Mouse (Mus musculus) hindbrain, embryonic 10.5 days (tissue): ENCODE results near the gene Ccnj. TPM values are rescaled to one million over a fixed set of nuclear protein-coding genes. Genes with fewer than 3 reads are reported as not detected.

Experiments
- DNase-seq: peaks from one replicate; pipeline ENCODE4 v3.0.0-alpha.2; 2017; ENCODE audit warnings: low spot score
- H3K27ac ChIP-seq: fragments of 300-500 bp; sonication (generic); 2 replicates; pipeline ENCODE4 v1.5.1; 2016; ENCODE audit warnings: mild to moderate bottlenecking, moderate library complexity
- H3K27me3 ChIP-seq: fragments of 300-500 bp; sonication (generic); 2 replicates; pipeline ENCODE4 v1.6.1; 2016; ENCODE audit warnings: mild to moderate bottlenecking; ENCODE audit not compliant: poor library complexity, insufficient read depth, severe bottlenecking
- H3K36me3 ChIP-seq: fragments of 300-500 bp; sonication (generic); 2 replicates; pipeline ENCODE4 v1.6.1; 2016; ENCODE audit warnings: mild to moderate bottlenecking, moderate library complexity
- H3K4me1 ChIP-seq: fragments of 300-500 bp; sonication (generic); replicated peaks from 2 replicates; pipeline ENCODE4 v1.6.1; 2016; ENCODE audit warnings: mild to moderate bottlenecking
- H3K4me3 ChIP-seq: fragments of 300-500 bp; sonication (generic); 2 replicates; pipeline ENCODE4 v1.5.1; 2016; ENCODE audit warnings: mild to moderate bottlenecking, moderate library complexity
- H3K9me3 ChIP-seq: fragments of 300-500 bp; sonication (generic); 2 replicates; pipeline ENCODE4 v1.6.1; 2016; ENCODE audit warnings: mild to moderate bottlenecking, moderate library complexity
- WGBS: fragments of 180-500 bp; shearing (Covaris S2); methylation state at CpG from one replicate; pipeline ENCODE4 v1.1.7; 2016; 5-methylcytosine and 5-hydroxymethylcytosine counted together
- polyA plus RNA-seq: library from polyadenylated mRNA; unstranded; fragments of >200 nt; fragmentation: Nextera tagmentation; extraction: Ambion mirVana; gene quantifications from 2 replicates; pipeline ENCODE4 v1.2.1, GENCODE M21; 2016

Ccnj gene
- polyA plus RNA-seq, 1 experiment from 2014 or later, result 40.2 TPM

DNA sequence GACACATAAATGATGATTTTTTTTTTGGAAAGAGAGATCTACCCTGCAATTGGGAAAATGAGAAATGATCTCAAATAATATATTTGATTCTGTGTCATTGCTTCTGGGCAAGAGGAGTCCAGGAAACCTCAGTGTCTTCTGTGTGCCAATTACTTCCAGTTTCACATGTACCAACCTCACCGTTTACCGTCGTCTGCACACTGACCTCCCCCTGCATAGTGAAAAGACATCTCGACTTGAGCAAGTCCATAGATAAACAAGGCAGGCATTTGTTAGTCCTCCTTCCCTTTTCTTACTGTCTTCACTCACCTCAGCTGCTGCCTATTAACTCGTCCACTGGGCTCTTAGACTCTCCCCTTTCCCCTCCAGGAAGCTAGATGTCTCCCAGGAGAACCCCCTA, 5.4 kb upstream of the Ccnj start:
- H3K4me3 ChIP-seq, result no peak overlapping the region
- H3K9me3 ChIP-seq, result no peaks in the 10 kb centered on the region
- no peaks in the 10 kb centered on the region for H3K27me3 ChIP-seq
- no peak overlapping the region for H3K27ac ChIP-seq
- H3K4me1 ChIP-seq, result peaks cover 5% of the 10 kb centered on the region
- 71% methylated on average over 5 of the region's 5 CpGs for WGBS
- DNase-seq, result no peak
- H3K36me3 ChIP-seq, result no peaks in the 10 kb centered on the region

DNA sequence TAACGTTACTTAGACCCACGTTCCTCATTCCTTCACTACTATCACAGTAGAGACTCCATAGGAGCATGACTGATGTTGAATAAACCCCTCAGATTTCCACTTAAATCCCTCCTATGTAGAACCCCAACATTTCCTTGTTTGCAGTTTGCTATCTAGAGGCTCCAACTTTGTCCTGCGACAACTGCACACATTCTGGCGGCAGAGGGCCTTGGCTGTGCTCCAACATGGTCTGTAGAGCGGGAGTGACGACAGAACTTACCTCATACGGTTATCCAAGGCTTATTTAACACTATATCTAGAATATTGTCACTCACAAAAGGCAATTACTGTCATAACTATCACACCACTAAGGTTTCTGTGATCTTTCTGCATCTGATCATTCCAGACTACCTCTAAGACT, 4.3 kb upstream of the Ccnj start:
- Histone ChIP-seq H3K4me3 (no peak overlapping the region), H3K27me3 (no peaks in the 10 kb centered on the region), H3K9me3 (no peaks in the 10 kb centered on the region), H3K4me1 (peaks cover 5% of the 10 kb centered on the region), H3K36me3 (no peaks in the 10 kb centered on the region), H3K27ac (no peak overlapping the region)
- DNase-seq, result no peak
- 86% methylated on average over 7 of the region's 7 CpGs for WGBS

DNA sequence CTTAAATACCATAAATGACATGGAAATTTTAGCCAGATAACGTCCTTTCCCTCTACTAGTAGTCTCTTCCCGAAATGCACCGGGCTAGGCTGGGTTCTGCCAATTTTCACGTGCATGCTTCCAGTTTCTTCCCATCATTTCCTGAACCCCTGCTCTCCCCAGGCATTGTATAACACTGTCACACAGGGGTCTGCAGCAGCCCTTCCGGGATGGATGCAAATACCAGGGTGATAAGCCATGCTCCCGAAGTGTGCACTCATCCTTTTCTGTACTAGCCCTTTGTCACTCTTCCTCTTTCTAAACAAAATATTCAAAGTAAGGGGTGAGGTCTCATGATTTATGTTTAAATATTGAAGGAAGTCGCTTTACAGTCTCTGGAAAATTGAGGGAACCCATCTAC, 881 bp upstream of the Ccnj start:
- DNase-seq, result peak; percentile 4
- Histone ChIP-seq H3K4me1 (peaks cover 36% of the 10 kb centered on the region), H3K9me3 (no peaks in the 10 kb centered on the region), H3K4me3 (peak overlapping the region; percentile 91), H3K27ac (peak overlapping the region; percentile 98), H3K27me3 (no peaks in the 10 kb centered on the region), H3K36me3 (peaks cover 11% of the 10 kb centered on the region; the same call in 1 of the 2 replicates)
- 67% methylated on average over 7 of the region's 7 CpGs for WGBS

- WGBS, result under 1% methylated on average over 76 of the region's 76 CpGs
Measured at GRCm38 (mm10) chr19:40831416-40832201, 530 bp downstream of the Ccnj start.

GRCm38 (mm10) chr19:40832361-40832760, 1.3 kb downstream of the Ccnj start:
- H3K4me1 ChIP-seq, result peaks cover 38% of the 10 kb centered on the region
- WGBS, result 51% methylated on average over 5 of the region's 5 CpGs

More at GRCm38 (mm10) chr19:40831416-40832201, 530 bp downstream of the Ccnj start:
- Histone ChIP-seq H3K27ac (peak overlapping the region; percentile 98), H3K9me3 (no peaks in the 10 kb centered on the region), H3K4me1 (peaks cover 38% of the 10 kb centered on the region), H3K4me3 (peak overlapping the region; percentile 91), H3K27me3 (no peaks in the 10 kb centered on the region), H3K36me3 (peaks cover 24% of the 10 kb centered on the region)
- peak; percentile 70 for DNase-seq

DNA sequence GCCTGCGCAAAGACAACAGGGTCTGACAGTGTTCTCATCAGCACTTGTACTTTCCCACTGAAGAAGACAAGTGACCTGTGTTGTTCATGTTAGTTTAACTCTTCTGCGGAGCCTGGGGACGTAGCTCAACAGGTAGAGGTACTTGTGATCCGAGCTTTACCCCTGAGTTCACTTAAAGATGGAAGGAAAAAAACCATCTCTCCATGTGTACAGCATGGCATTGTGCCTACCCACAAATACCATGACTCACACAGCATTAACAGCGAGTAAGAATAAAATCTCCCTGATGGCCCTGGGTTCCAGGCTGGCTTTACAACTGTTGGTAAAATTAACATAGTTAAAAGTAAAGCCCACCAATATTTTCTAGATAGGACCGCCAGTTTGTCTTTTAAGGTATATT, 3.4 kb downstream of the Ccnj start:
- DNase-seq, result no peak
- 94% methylated on average over 6 of the region's 6 CpGs for WGBS
- Histone ChIP-seq H3K4me3 (no peak overlapping the region), H3K36me3 (peaks cover 52% of the 10 kb centered on the region), H3K27ac (no peak overlapping the region), H3K4me1 (peaks cover 38% of the 10 kb centered on the region), H3K9me3 (no peaks in the 10 kb centered on the region), H3K27me3 (no peaks in the 10 kb centered on the region)

More at GRCm38 (mm10) chr19:40832361-40832760, 1.3 kb downstream of the Ccnj start:
- Histone ChIP-seq H3K4me3 (peak overlapping the region; percentile 91), H3K27ac (peak overlapping the region; percentile 98), H3K27me3 (no peaks in the 10 kb centered on the region), H3K9me3 (no peaks in the 10 kb centered on the region), H3K36me3 (peaks cover 32% of the 10 kb centered on the region)
- DNase-seq, result no peak

GRCm38 (mm10) chr19:40838205-40838604, 7.1 kb downstream of the Ccnj start:
- no peaks in the 10 kb centered on the region for H3K27me3 ChIP-seq
- WGBS, result 97% methylated on average over 7 of the region's 7 CpGs
- peaks cover 89% of the 10 kb centered on the region for H3K36me3 ChIP-seq
- H3K4me3 ChIP-seq, result no peak overlapping the region
- no peaks in the 10 kb centered on the region for H3K9me3 ChIP-seq
- H3K27ac ChIP-seq, result no peak overlapping the region
- H3K4me1 ChIP-seq, result peaks cover 22% of the 10 kb centered on the region
- DNase-seq, result no peak

GRCm38 (mm10) chr19:40840303-40840702, 9.2 kb downstream of the Ccnj start:
- Histone ChIP-seq H3K36me3 (peaks cover 98% of the 10 kb centered on the region), H3K27ac (no peak overlapping the region), H3K27me3 (no peaks in the 10 kb centered on the region), H3K9me3 (no peaks in the 10 kb centered on the region), H3K4me1 (0 out of 2 replicates have a peak, but pooled peaks cover under 1% of the 10 kb centered on the region), H3K4me3 (no peak overlapping the region)
- 92% methylated on average over 6 of the region's 6 CpGs for WGBS
- no peak for DNase-seq

- H3K27ac ChIP-seq, result no peak overlapping the region
- WGBS, result 94% methylated on average over 6 of the region's 6 CpGs
- H3K27me3 ChIP-seq, result no peaks in the 10 kb centered on the region
- peaks cover 99% of the 10 kb centered on the region for H3K36me3 ChIP-seq
- no peaks in the 10 kb centered on the region for H3K4me1 ChIP-seq
- H3K4me3 ChIP-seq, result no peak overlapping the region
- no peaks in the 10 kb centered on the region for H3K9me3 ChIP-seq
- DNase-seq, result no peak
Measured at GRCm38 (mm10) chr19:40841083-40841482, 10.0 kb downstream of the Ccnj start.

DNA sequence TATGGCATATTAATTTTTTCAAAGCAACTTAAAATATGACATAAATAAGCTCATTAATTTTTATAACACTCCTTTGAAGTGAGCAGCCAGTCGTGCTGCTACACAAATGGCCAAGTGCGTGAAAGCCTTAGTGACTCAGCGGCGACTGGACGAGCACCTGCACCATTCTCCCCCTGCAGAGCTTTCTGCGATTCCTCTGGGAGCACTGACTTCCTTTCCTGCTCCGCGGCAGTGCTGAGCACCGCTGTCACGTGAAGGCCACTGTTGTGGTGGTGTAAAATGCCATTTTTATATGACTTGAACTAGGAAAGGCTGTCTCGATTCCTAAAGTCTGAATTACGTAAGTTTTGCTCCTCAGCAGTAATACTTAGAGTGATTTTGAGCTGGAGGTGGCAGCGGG, 10.5 kb downstream of the Ccnj start:
- DNase-seq, result no peak
- Histone ChIP-seq H3K4me1 (no peaks in the 10 kb centered on the region), H3K36me3 (peaks cover 99% of the 10 kb centered on the region), H3K4me3 (no peak overlapping the region), H3K9me3 (no peaks in the 10 kb centered on the region), H3K27ac (no peak overlapping the region), H3K27me3 (no peaks in the 10 kb centered on the region)
- WGBS, result 91% methylated on average over 13 of the region's 13 CpGs

GRCm38 (mm10) chr19:40844731-40845130, 13.7 kb downstream of the Ccnj start:
- Histone ChIP-seq H3K36me3 (peaks cover 99% of the 10 kb centered on the region), H3K27me3 (no peaks in the 10 kb centered on the region), H3K27ac (no peak overlapping the region), H3K9me3 (no peaks in the 10 kb centered on the region), H3K4me1 (no peaks in the 10 kb centered on the region), H3K4me3 (no peak overlapping the region)
- DNase-seq, result no peak
- WGBS, result 92% methylated on average over 13 of the region's 13 CpGs

DNA sequence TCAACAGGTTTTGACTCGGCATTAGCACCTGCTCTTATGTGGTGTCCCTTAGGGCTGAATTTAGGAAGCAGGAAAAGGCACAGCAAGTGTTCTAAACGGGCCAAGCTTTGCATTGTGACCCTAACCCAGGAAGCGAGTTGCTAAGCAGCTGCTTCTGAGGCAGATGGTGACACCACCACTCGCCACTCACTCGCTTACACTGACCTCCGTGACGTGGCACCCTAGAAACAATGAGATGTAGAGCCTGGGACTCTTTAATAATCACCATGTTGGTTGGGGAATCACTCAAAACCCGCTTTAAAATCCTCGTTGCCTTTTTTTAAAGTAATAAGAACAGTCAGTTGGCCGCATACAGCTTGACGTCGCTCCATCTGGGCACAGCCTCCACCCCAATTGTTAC, 18.3 kb downstream of the Ccnj start:
- H3K27ac ChIP-seq, result no peak overlapping the region
- peak; percentile 4 for DNase-seq

DNA sequence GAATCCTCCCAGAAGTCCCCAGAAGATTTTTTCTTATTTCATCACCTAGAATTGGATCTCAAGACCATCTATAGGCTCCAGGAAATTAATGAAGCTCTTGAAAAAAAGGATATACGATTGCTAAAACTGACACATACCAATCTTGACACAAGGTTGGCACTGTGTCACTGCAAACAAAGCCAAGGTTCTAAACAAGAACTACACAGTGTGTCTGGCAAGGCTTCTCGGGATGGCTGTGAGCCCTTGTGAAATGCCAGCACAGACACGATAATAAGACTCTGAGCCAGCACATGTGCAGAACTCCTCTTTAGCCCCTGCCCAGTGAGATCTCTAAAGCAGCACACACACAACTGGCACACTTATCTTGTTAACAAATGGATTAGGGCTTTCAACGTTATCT, 28.5 kb downstream of the Ccnj start:
- H3K27ac ChIP-seq, result no peak overlapping the region
- 76% methylated on average over 4 of the region's 4 CpGs for WGBS
- peaks cover 11% of the 10 kb centered on the region; the same call in 1 of the 2 replicates for H3K27me3 ChIP-seq

More for the DNA sequence above, 18.3 kb downstream of the Ccnj start:
- Histone ChIP-seq H3K27me3 (no peaks in the 10 kb centered on the region), H3K4me3 (no peak overlapping the region), H3K36me3 (peaks cover 73% of the 10 kb centered on the region), H3K9me3 (no peaks in the 10 kb centered on the region), H3K4me1 (no peaks in the 10 kb centered on the region)
- 82% methylated on average over 12 of the region's 12 CpGs for WGBS

More for the DNA sequence above, 28.5 kb downstream of the Ccnj start:
- no peak for DNase-seq
- H3K4me1 ChIP-seq, result no peaks in the 10 kb centered on the region
- H3K36me3 ChIP-seq, result no peaks in the 10 kb centered on the region
- H3K9me3 ChIP-seq, result no peaks in the 10 kb centered on the region
- no peak overlapping the region for H3K4me3 ChIP-seq
